Mouse (Mus musculus): ENCODE measurements around the gene Entpd5.

Entpd5 gene

GRCm38 (mm10) chr12:84336963-84337625 lies 71.7 kb downstream of the Entpd5 start:
- no peak for DNase-seq (ENCODE audit: low read depth, low spot score)

DNA sequence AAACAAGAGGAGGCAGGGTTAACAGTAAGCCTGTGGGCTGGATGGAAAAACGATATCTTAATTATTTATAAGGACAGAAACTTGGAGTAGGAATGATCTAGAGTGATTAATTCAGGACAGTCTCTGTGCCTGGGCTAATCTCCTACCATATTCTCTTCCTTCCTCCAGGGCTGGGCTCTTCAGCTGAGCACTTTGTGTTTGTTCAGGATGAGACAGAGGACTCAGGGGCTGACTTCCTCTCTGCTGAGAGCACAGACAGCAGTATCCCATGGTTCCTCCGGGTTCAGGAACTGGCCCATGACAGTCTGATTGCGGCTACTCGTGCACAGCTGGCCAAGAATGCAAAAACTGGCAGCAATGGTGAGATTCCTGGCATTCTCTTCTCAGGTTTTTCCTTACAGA lies 81.7 kb downstream of the Entpd5 start:
- no peak for DNase-seq (ENCODE audit: low read depth, low spot score)

Data from mesoderm, embryonic 11.5 days (tissue).